Mouse (Mus musculus): ENCODE data around the gene Cyba.

DNA sequence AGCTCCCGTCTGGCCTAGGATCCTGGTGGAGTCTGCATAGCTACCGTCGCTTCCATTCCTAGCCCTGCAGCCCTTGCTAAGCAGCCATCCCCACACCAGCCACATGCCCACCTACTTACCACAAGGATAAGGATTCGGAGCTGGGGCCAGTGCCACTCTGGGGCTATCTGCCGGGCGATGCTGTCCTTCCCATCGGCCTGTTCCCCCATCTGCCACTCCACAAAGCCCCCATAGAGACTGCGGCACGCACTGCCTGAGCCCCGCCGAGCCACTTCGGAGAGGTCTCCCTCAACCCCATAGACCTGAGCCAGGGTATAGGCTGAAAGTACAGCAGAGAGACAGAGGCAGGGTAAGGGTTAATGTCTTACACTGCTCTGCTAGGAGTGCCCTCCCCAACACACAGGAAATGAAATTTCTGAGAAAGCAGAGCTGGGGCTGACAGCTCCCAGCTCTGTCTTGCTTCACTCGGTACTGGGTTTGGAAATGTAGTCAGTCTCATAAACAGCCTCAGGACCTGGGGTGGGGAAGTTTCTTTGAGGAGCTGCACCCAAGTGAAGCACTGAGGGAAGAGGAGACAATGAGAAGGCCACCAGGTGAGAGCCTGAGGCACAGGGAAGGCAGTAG lies 5.1 kb upstream of the Cyba start:
- TF ChIP-seq CTCF (IDR thresholded peaks at IDR 0.05; ENCODE audit: low read depth) (no peak), EP300 (IDR thresholded peaks at IDR 0.05; ENCODE audit: low read depth) (no peak)

All from liver, postnatal 0 days (tissue).